Mouse (Mus musculus): Measurements from ENCODE around the gene Trim58. TPM values are rescaled to one million over a fixed set of nuclear protein-coding genes. Genes with fewer than 3 reads are reported as not detected.

Gene Trim58
- 0.08 TPM in 1 of 2 replicates, not detected in the other for polyA plus RNA-seq (2015; fragmentation: Nextera tagmentation; extraction: Ambion mirVana)

DNA sequence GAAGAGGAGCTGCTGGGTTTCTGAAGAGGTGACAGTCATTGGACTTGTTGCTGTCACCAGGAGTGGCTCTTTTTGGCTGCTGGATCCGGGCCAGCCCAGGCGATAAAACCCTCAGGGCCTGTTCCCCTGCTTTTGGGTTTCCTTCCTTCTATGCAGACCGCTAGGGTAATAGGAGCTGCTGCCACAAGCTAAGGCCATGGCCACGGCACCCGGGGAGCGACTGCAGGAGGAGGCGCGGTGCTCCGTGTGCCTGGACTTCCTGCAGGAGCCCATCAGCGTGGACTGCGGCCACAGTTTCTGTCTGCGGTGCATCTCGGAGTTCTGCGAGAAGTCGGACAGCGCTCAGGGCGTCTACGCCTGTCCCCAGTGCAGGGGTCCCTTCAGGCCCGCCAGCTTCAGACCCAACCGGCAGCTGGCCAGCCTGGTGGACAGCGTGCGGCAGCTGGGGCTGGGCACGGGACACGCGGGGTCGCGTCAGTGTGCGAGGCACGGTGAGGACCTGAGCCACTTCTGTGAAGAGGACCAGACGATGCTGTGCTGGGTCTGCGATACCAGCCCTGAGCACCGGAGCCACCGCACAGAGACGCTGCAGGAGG is at the start of gene Trim58:
Gene Trim58, plus strand, starts transcription at position 194 of the 596 bp plus-strand sequence.
- peaks cover 33% of the 10 kb centered on the region for H3K27me3 ChIP-seq
- no peaks in the 10 kb centered on the region for H3K36me3 ChIP-seq
- H3K27ac ChIP-seq (replicated peaks): no peak within 1 kb of the TSS
- H3K4me1 ChIP-seq: peaks cover 9% of the 10 kb centered on the region
- no peak for ATAC-seq (ENCODE audit: insufficient number of reproducible peaks, low FRiP score, low TSS enrichment, low read depth)
- no peaks in the 10 kb centered on the region for H3K9me3 ChIP-seq (replicated peaks)
- H3K4me2 ChIP-seq (replicated peaks): peak within 1 kb of the TSS; percentile 59
- 2% methylated on average over 34 of the region's 34 CpGs for WGBS
- H3K4me3 ChIP-seq (replicated peaks): peak within 1 kb of the TSS; percentile 29
- H3K9ac ChIP-seq: no peak within 1 kb of the TSS

GRCm38 (mm10) chr11:58594814-58595213 is 45.5 kb upstream of the Trim58 start, which contains the start of gene Olfr324:
Olfr324 (plus strand) TSS chr11:58595114.
- H3K4me1 ChIP-seq: no peaks in the 10 kb centered on the region
- no peak for ATAC-seq (ENCODE audit: insufficient number of reproducible peaks, low FRiP score, low TSS enrichment, low read depth)
- H3K27me3 ChIP-seq: no peaks in the 10 kb centered on the region
- H3K9ac ChIP-seq: no peak within 1 kb of the TSS
- no peaks in the 10 kb centered on the region for H3K9me3 ChIP-seq (replicated peaks)
- no peaks in the 10 kb centered on the region for H3K36me3 ChIP-seq
- H3K4me2 ChIP-seq (replicated peaks): no peak within 1 kb of the TSS
- H3K27ac ChIP-seq (replicated peaks): no peak within 1 kb of the TSS
- H3K4me3 ChIP-seq (replicated peaks): no peak within 1 kb of the TSS
- WGBS: 58% methylated on average over 6 of the region's 6 CpGs

DNA sequence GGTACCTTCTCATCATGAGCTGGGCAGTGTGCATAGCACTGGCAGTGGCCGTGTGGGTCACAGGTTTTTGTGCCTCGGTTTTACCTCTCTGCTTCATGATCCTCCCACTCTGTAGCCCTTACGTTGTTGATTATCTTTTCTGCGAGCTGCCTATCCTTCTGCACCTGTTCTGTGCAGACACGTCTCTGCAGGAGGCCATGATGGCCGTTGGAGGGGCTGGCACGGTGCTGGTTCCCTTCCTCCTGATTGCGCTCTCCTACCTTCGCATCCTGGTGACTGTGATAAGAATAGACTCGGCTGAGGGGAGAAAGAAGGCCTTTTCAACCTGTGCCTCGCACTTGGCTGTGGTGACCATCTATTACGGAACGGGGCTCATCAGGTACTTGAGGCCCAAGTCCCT is 42.4 kb upstream of the Trim58 start:
- no peaks in the 10 kb centered on the region for H3K4me1 ChIP-seq
- H3K9ac ChIP-seq: no peak overlapping the region
- no peak overlapping the region for H3K4me3 ChIP-seq (replicated peaks)
- no peak for ATAC-seq (ENCODE audit: insufficient number of reproducible peaks, low FRiP score, low TSS enrichment, low read depth)
- H3K4me2 ChIP-seq (replicated peaks): no peak overlapping the region
- no peaks in the 10 kb centered on the region for H3K36me3 ChIP-seq
- no peak overlapping the region for H3K27ac ChIP-seq (replicated peaks)
- H3K9me3 ChIP-seq (replicated peaks): no peaks in the 10 kb centered on the region
- no peaks in the 10 kb centered on the region for H3K27me3 ChIP-seq
- WGBS: 88% methylated on average over 13 of the region's 13 CpGs

DNA sequence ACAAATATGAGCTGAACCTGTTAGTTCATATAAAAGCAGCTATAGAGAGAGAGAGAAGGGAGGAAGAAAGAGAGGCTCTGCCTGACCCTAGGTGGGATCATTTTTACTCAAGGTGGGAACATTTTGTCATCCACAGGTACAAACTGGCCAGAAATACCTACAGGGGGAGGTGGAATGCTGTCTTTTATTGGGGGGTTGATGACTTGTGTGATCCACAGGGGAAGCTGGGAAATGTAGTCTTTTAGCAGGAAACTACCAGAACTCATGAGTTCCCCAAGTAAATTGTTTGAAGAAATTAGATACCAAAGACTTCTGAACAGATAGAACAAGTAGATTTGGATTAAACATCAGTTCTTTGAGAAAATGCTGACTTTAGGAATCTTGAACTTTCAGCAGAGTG is 38.2 kb upstream of the Trim58 start:
- Histone ChIP-seq H3K36me3 (no peaks in the 10 kb centered on the region), H3K4me1 (no peaks in the 10 kb centered on the region)

GRCm38 (mm10) chr11:58602800-58603560 is 37.3 kb upstream of the Trim58 start:
- H3K36me3 ChIP-seq: no peaks in the 10 kb centered on the region
- H3K27ac ChIP-seq (replicated peaks): no peak overlapping the region
- no peaks in the 10 kb centered on the region for H3K27me3 ChIP-seq
- H3K4me1 ChIP-seq: no peaks in the 10 kb centered on the region
- no peak overlapping the region for H3K4me3 ChIP-seq (replicated peaks)
- 65% methylated on average over 6 of the region's 6 CpGs for WGBS
- H3K4me2 ChIP-seq (replicated peaks): no peak overlapping the region
- H3K9ac ChIP-seq: no peak overlapping the region
- H3K9me3 ChIP-seq (replicated peaks): no peaks in the 10 kb centered on the region
- ATAC-seq (ENCODE audit: insufficient number of reproducible peaks, low FRiP score, low TSS enrichment, low read depth): no peak

More for the DNA sequence above, 38.2 kb upstream of the Trim58 start:
- H3K27me3 ChIP-seq: no peaks in the 10 kb centered on the region
- no peaks in the 10 kb centered on the region for H3K9me3 ChIP-seq (replicated peaks)
- no peak overlapping the region for H3K27ac ChIP-seq (replicated peaks)
- H3K4me3 ChIP-seq (replicated peaks): no peak overlapping the region
- no peak overlapping the region for H3K4me2 ChIP-seq (replicated peaks)
- no peak for ATAC-seq (ENCODE audit: insufficient number of reproducible peaks, low FRiP score, low TSS enrichment, low read depth)
- H3K9ac ChIP-seq: no peak overlapping the region

GRCm38 (mm10) chr11:58604688-58605087 is 35.6 kb upstream of the Trim58 start:
- Histone ChIP-seq H3K4me2 (replicated peaks) (no peak overlapping the region), H3K9ac (no peak overlapping the region), H3K27ac (replicated peaks) (no peak overlapping the region), H3K4me3 (replicated peaks) (no peak overlapping the region), H3K4me1 (no peaks in the 10 kb centered on the region), H3K27me3 (no peaks in the 10 kb centered on the region), H3K9me3 (replicated peaks) (no peaks in the 10 kb centered on the region), H3K36me3 (no peaks in the 10 kb centered on the region)
- no peak for ATAC-seq (ENCODE audit: insufficient number of reproducible peaks, low FRiP score, low TSS enrichment, low read depth)
- 60% methylated on average over 2 of the region's 2 CpGs for WGBS

DNA sequence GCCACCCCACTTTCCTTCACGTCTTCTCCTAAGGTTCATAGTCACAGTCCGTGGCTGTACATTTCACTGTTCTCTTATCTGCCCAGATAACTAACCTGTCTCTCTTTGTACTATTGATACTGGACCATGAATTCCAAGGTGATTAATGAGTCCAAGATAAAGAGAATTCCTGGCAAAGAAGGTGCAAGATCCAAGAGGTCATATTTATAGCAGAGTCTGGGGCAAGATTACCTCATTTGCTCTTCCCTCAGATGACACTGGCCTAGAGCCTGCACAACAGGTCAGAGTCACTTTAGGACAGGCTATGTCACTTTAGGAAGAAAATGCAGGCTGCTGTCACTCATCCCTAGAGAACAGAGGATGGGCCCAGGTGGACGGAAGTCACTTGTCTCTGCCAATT is 35.0 kb upstream of the Trim58 start:
- no peak overlapping the region for H3K4me2 ChIP-seq (replicated peaks)
- no peak overlapping the region for H3K4me3 ChIP-seq (replicated peaks)
- no peaks in the 10 kb centered on the region for H3K36me3 ChIP-seq
- H3K9ac ChIP-seq: no peak overlapping the region
- no peak for ATAC-seq (ENCODE audit: insufficient number of reproducible peaks, low FRiP score, low TSS enrichment, low read depth)
- H3K27me3 ChIP-seq: no peaks in the 10 kb centered on the region
- WGBS: 85% methylated on average over 3 of the region's 3 CpGs
- no peaks in the 10 kb centered on the region for H3K4me1 ChIP-seq
- no peaks in the 10 kb centered on the region for H3K9me3 ChIP-seq (replicated peaks)
- H3K27ac ChIP-seq (replicated peaks): no peak overlapping the region

GRCm38 (mm10) chr11:58606177-58606919 is 33.9 kb upstream of the Trim58 start:
- no peaks in the 10 kb centered on the region for H3K9me3 ChIP-seq (replicated peaks)
- no peaks in the 10 kb centered on the region for H3K36me3 ChIP-seq
- no peak overlapping the region for H3K27ac ChIP-seq (replicated peaks)
- H3K4me3 ChIP-seq (replicated peaks): no peak overlapping the region
- H3K9ac ChIP-seq: no peak overlapping the region
- H3K4me1 ChIP-seq: no peaks in the 10 kb centered on the region
- H3K27me3 ChIP-seq: no peaks in the 10 kb centered on the region
- WGBS: 82% methylated on average over 12 of the region's 12 CpGs
- no peak for ATAC-seq (ENCODE audit: insufficient number of reproducible peaks, low FRiP score, low TSS enrichment, low read depth)
- no peak overlapping the region for H3K4me2 ChIP-seq (replicated peaks)

DNA sequence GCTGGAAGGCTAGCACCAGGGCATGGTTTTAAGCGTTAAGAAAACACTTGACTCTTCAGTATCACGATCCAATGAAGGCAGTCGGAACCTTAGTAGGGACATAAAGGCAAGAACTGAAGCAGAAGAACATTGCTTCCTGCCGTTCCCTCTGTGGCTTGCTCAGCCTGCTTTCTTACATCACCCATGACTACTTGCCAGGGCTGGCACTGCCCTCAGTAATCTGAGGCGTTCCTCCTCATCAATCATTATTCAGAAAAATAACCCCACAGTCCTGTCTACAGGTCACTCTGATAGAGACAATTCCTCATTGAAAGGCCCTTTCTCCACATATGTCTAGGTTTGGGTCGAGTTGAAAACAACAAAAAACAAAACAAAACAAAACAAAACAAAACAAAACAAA is 33.2 kb upstream of the Trim58 start:
- Histone ChIP-seq H3K9me3 (replicated peaks) (no peaks in the 10 kb centered on the region), H3K27me3 (no peaks in the 10 kb centered on the region), H3K36me3 (no peaks in the 10 kb centered on the region), H3K4me2 (replicated peaks) (no peak overlapping the region), H3K27ac (replicated peaks) (no peak overlapping the region), H3K4me3 (replicated peaks) (no peak overlapping the region), H3K9ac (no peak overlapping the region), H3K4me1 (no peaks in the 10 kb centered on the region)
- no peak for ATAC-seq (ENCODE audit: insufficient number of reproducible peaks, low FRiP score, low TSS enrichment, low read depth)
- WGBS: 82% methylated on average over 6 of the region's 6 CpGs

DNA sequence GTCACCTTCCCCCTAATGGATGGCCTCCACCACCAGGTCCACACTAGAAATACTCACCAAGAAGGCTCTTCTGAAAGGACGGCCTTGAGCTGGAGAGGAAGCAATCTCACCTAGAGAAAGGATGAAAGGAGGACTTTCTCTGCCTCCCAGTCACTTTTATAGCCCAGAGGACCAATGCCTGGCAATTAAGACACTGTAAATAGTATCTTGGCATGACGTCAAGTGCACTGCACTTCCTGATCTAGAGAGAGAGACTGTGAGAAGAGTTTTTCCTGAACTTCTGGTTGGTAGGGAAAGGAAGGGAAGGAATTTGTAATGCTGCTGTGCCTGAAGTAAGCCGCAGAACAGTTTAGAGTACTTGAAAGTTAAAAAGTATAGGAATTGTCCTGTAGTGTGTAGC is 26.9 kb upstream of the Trim58 start:
- Histone ChIP-seq H3K4me3 (replicated peaks) (no peak overlapping the region), H3K27ac (replicated peaks) (no peak overlapping the region), H3K4me2 (replicated peaks) (no peak overlapping the region), H3K4me1 (no peaks in the 10 kb centered on the region), H3K27me3 (no peaks in the 10 kb centered on the region), H3K9me3 (replicated peaks) (no peaks in the 10 kb centered on the region), H3K36me3 (no peaks in the 10 kb centered on the region), H3K9ac (no peak overlapping the region)
- ATAC-seq (ENCODE audit: insufficient number of reproducible peaks, low FRiP score, low TSS enrichment, low read depth): no peak
- 75% methylated on average over 3 of the region's 3 CpGs for WGBS

DNA sequence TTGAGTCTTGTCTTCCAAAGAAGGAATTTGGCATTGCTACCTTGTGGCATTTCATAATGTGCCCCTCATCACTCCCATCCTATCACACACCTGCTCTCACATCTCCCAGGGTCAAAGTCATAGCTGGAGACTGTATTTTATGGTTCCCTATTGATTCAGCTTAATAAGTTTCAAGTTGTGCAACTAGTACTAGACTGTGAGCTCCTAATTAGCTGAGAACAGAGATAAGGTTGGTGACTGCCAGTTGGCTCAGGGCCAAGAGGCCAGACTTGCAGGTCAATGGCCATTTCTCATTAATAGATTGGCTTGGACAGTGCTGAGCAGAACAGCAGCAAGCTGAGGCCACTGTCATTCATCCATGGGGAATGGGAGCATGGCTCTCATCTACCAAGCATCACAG is 25.7 kb upstream of the Trim58 start:
- no peak for ATAC-seq (ENCODE audit: insufficient number of reproducible peaks, low FRiP score, low TSS enrichment, low read depth)
- Histone ChIP-seq H3K36me3 (no peaks in the 10 kb centered on the region), H3K9ac (no peak overlapping the region), H3K4me3 (replicated peaks) (no peak overlapping the region), H3K9me3 (replicated peaks) (no peaks in the 10 kb centered on the region), H3K4me1 (no peaks in the 10 kb centered on the region), H3K4me2 (replicated peaks) (no peak overlapping the region), H3K27ac (replicated peaks) (no peak overlapping the region), H3K27me3 (no peaks in the 10 kb centered on the region)
